Mouse (Mus musculus): ENCODE measurements around the gene Best2.

Best2 gene

GRCm38 (mm10) chr8:84966603-84967002, 47.7 kb downstream of the Best2 start:
- no peak for DNase-seq (ENCODE audit: low read depth)

GRCm38 (mm10) chr8:84965731-84966291, 48.5 kb downstream of the Best2 start:
- DNase-seq (ENCODE audit: low read depth), result peak; percentile 95

GRCm38 (mm10) chr8:84963952-84964351, 50.4 kb downstream of the Best2 start:
- DNase-seq (ENCODE audit: low read depth), result no peak

GRCm38 (mm10) chr8:84959811-84960210, 54.5 kb downstream of the Best2 start:
- DNase-seq (ENCODE audit: low read depth), result no peak
